Mouse (Mus musculus) neural tube, embryonic 13.5 days (tissue): ENCODE results near the gene Vti1a. TPM values are rescaled to one million over a fixed set of nuclear protein-coding genes. Genes with fewer than 3 reads are reported as not detected.

Experiments
- ATAC-seq: fragments of 200-750 bp; cut with Nextera tagmentation; 2 replicates; pipeline ENCODE4 v1.8.0; 2017; ENCODE audit warnings: low read depth, mild to moderate bottlenecking, moderate TSS enrichment, moderate library complexity
- H3K27ac ChIP-seq: fragments of 300-500 bp; sonication (generic); replicated peaks from 2 replicates; pipeline ENCODE4 v1.5.1; 2015; ENCODE audit warnings: moderate library complexity, mild to moderate bottlenecking, inconsistent platforms
- H3K27me3 ChIP-seq: fragments of 300-500 bp; sonication (generic); 2 replicates; pipeline ENCODE4 v1.6.1; 2015; ENCODE audit warnings: mild to moderate bottlenecking, inconsistent platforms
- H3K36me3 ChIP-seq: fragments of 300-500 bp; sonication (generic); 2 replicates; pipeline ENCODE4 v1.6.1; 2015; ENCODE audit warnings: mild to moderate bottlenecking, inconsistent platforms
- H3K4me1 ChIP-seq: fragments of 300-500 bp; sonication (generic); replicated peaks from 2 replicates; pipeline ENCODE4 v1.6.1; 2015; ENCODE audit warnings: inconsistent platforms
- H3K4me2 ChIP-seq: fragments of 300-500 bp; sonication (generic); 2 replicates; pipeline ENCODE4 v1.6.1; 2015; ENCODE audit warnings: inconsistent platforms, mild to moderate bottlenecking, moderate library complexity
- H3K4me3 ChIP-seq: fragments of 300-500 bp; sonication (generic); 2 replicates; pipeline ENCODE4 v1.5.1; 2015; ENCODE audit warnings: mild to moderate bottlenecking, inconsistent platforms
- H3K9ac ChIP-seq: fragments of 300-500 bp; sonication (generic); 2 replicates; pipeline ENCODE4 v1.6.1; 2015; ENCODE audit warnings: moderate library complexity, mild to moderate bottlenecking, inconsistent platforms
- H3K9me3 ChIP-seq: fragments of 300-500 bp; sonication (generic); 2 replicates; pipeline ENCODE4 v1.6.1; 2016; ENCODE audit warnings: inconsistent platforms
- WGBS: fragments of 180-500 bp; shearing (Covaris S2); methylation state at CpG from one replicate; pipeline ENCODE4 v1.1.7; 2015; 5-methylcytosine and 5-hydroxymethylcytosine counted together
- polyA plus RNA-seq: library from polyadenylated mRNA; unstranded; fragments of >200 nt; fragmentation: Nextera tagmentation; extraction: Ambion mirVana; gene quantifications from 2 replicates; pipeline ENCODE4 v1.2.1, GENCODE M21; 2015

Gene Vti1a
- polyA plus RNA-seq, 1 experiment from 2014 or later = 28.8 TPM

DNA sequence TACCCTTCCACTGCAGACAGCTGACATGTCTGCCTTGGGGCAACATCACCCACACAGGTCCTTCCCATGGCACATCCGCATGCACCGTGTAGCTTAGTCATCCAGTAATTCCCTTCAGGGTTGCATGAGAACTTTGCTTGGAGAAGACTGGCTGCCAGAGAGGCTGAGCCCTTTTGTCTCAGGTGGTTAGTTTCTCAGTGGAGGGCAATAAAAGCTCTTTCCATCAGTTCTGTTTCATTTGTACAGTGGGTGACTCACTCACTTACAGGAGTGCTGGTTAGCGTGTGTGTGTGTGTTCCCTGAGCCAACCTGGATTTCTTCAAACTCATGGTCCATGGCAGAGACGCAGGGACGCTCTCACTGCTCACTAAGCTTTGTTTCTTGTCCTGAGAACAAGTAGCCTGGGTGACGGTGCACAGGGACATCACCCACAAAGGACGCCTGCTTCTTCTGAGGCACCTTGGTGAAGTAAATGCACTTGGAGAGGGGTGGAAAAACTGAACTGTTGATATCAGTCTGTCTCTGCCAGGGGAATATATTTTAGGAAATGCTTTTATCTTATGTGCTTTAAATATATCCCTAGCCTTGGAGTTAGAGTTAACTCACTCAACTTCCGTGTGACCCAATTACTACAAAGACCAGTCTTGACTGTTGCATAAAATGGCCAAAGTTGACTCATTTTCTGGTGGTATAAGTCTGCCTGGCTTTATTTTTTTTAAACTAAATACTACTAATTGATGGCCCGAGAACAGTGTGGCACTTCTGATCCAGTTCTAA is 254.6 kb downstream of the Vti1a start:
- no peaks in the 10 kb centered on the region for H3K9me3 ChIP-seq
- H3K36me3 ChIP-seq = no peaks in the 10 kb centered on the region
- H3K4me2 ChIP-seq = no peak overlapping the region
- no peak overlapping the region for H3K27ac ChIP-seq
- no peak overlapping the region for H3K9ac ChIP-seq
- no peak for ATAC-seq
- H3K4me3 ChIP-seq = no peak overlapping the region
- H3K4me1 ChIP-seq = no peaks in the 10 kb centered on the region
- H3K27me3 ChIP-seq = no peaks in the 10 kb centered on the region
- WGBS = 92% methylated on average over 9 of the region's 9 CpGs

DNA sequence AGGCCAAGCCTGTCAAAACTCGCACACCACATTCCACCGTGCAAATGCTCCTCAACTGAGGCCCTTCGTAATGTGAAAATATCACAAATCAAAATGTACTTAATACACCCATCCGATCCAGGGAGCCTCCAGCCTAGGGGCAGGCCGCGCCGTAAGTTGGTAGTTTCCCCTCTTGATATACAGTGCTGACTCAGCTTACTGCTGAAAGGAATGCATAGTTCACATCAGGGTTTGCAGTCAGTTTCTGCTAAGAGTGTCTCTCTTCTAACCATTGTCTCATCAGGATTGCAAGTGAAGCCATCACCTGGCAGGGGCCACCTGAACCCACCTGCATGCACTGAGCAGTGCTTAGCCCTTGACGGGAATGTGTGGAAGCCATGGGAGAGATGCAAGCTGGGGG is 255.4 kb downstream of the Vti1a start:
- ATAC-seq = no peak
- no peaks in the 10 kb centered on the region for H3K9me3 ChIP-seq
- 89% methylated on average over 8 of the region's 8 CpGs for WGBS
- no peak overlapping the region for H3K9ac ChIP-seq
- no peak overlapping the region for H3K27ac ChIP-seq
- H3K27me3 ChIP-seq = no peaks in the 10 kb centered on the region
- H3K36me3 ChIP-seq = no peaks in the 10 kb centered on the region
- H3K4me1 ChIP-seq = no peaks in the 10 kb centered on the region
- H3K4me2 ChIP-seq = no peak overlapping the region
- H3K4me3 ChIP-seq = no peak overlapping the region

DNA sequence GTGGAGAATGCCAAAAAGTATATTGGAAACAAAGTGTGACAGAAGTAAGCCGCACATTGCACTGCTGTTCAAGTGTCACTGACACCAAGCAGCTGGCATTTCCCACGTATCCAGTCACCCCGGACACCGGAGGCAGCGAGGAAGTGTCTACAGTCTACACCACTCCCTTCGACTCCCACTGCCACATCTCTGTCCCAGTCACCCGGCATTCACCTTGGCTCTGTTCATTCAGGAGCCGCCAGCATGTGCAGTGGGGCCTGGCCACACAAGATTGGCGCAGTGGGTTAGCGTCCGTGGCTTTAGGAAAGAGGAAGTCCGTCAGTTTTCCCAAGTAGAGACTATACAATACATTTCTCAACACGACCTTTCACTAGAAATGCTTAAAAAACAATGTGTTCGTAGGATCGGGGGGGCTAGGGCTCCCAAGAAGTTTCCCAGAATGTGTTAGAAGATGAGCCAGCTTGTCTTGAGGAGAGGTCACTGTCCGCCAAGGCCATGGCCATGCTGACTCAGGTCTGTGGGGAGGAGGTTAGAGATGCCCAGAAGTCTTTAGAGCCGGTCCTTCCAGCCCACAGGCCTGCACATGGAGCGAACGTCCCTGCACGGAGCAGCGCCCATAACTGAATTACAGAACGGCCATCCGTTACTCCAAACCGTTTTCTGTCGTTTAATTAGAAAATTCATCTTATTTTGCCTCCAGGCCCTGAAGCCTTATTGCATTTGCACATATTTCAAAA is 261.4 kb downstream of the Vti1a start:
- no peaks in the 10 kb centered on the region for H3K36me3 ChIP-seq
- H3K27ac ChIP-seq = peak overlapping the region; percentile 59; the same call in 1 of the 2 replicates
- 76% methylated on average over 25 of the region's 25 CpGs for WGBS
- peaks cover 23% of the 10 kb centered on the region for H3K27me3 ChIP-seq
- H3K9ac ChIP-seq = peak overlapping the region; percentile 41; the same call in 1 of the 2 replicates
- H3K9me3 ChIP-seq = no peaks in the 10 kb centered on the region
- peaks cover 21% of the 10 kb centered on the region for H3K4me1 ChIP-seq
- no peak overlapping the region for H3K4me2 ChIP-seq
- H3K4me3 ChIP-seq = no peak overlapping the region
- ATAC-seq = peak; percentile 45; the same call in 1 of the 2 replicates

DNA sequence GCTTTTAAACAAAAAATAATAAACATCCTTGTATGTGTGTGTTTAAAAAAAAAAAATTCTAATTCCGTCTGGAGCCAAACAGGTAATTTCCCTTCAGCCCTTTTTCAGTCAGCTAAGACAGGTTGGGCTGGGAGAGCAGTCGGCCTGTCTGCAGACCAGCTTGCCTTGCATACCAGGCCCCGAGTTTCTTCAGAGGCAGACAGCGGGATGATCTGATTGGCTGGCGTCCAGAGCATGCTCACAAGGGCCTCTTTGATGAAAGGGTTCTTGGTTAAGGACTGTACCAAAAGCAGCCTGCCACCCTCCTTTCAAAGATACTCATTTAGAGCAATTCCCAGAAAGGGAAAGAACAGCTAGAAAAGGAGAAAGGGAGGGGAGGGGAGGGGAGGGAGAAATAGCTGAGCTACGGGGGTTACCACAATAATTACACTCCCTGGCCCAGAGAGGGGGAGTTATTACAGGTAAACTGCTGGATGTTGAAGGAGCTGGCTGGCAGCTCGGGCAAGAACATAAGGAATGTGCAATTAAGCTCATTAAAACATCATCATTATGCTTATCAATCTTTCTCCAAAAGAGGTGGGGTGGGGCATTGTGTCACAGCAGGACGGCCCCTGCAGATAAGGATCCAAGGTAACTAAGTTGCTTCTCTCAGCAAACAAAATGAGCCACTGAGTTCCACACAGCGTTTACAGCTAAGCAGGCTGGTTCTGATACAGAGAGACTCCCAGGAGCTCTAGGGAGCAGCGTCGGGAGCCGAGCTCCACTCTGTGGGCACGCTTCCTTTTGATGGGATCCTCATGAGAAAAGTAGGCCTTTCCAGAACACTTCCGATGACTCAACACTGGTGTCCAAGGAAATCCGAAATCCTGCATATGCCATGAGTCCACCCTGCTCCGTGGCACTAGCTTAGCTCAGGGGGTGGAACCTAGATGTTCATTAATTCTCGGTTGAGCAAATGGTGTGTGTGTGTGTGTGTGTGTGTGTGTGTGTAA is 262.3 kb downstream of the Vti1a start:
- Histone ChIP-seq H3K9me3 (no peaks in the 10 kb centered on the region), H3K36me3 (no peaks in the 10 kb centered on the region), H3K27ac (peak overlapping the region; percentile 59), H3K4me3 (no peak overlapping the region), H3K27me3 (peaks cover 23% of the 10 kb centered on the region), H3K9ac (no peak overlapping the region), H3K4me1 (peaks cover 21% of the 10 kb centered on the region), H3K4me2 (peak overlapping the region; percentile 17; the same call in 1 of the 2 replicates)
- 33% methylated on average over 17 of the region's 17 CpGs for WGBS
- peak; percentile 85 for ATAC-seq

DNA sequence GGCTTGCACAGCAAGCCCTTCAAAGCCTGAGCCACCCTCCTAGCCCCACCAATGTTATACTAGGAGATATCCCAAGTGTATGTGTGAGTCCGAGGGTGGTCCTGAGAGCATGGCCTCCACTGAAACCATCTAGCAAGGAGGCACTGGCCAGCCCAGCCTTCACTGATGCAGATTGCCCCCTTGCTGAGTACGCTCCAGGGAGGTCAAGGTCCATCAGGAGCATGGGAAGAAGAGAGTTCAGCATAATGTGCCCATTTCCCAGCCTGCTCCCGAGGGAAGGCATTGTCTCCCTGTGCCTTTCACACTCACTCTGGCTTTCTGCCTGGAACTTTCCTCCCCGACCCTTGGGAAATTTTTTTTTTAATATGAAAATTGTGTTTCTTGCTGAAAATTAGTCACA is 263.2 kb downstream of the Vti1a start:
- H3K4me3 ChIP-seq = no peak overlapping the region
- no peak overlapping the region for H3K27ac ChIP-seq
- WGBS = 84% methylated on average over 4 of the region's 4 CpGs
- no peak for ATAC-seq
- H3K4me2 ChIP-seq = no peak overlapping the region
- no peaks in the 10 kb centered on the region for H3K9me3 ChIP-seq
- no peak overlapping the region for H3K9ac ChIP-seq
- peaks cover 29% of the 10 kb centered on the region for H3K27me3 ChIP-seq
- peaks cover 21% of the 10 kb centered on the region for H3K4me1 ChIP-seq
- H3K36me3 ChIP-seq = no peaks in the 10 kb centered on the region

DNA sequence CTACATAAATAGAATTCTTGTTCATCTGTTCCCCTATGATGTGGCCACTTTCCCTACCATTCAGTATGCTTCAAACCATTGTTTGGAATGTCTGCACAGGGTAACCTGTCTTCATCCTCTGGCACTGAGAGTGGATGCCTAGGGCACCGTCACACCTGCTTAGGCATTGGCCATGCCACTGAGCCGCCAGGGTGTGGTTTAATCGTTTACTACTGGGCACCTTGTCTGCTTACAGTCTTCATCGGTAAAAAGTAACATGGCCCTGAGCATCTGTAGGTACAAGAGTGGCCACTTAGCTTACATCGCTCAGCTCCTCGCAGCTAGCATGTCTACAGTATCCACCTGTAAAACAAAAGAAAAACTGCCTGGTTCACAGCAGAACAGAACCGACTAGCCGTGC is 264.1 kb downstream of the Vti1a start:
- no peak for ATAC-seq
- no peak overlapping the region for H3K4me2 ChIP-seq
- H3K4me3 ChIP-seq = no peak overlapping the region
- 93% methylated on average over 8 of the region's 8 CpGs for WGBS
- peaks cover 36% of the 10 kb centered on the region for H3K27me3 ChIP-seq
- no peaks in the 10 kb centered on the region for H3K9me3 ChIP-seq
- H3K9ac ChIP-seq = no peak overlapping the region
- H3K4me1 ChIP-seq = peaks cover 21% of the 10 kb centered on the region
- H3K27ac ChIP-seq = no peak overlapping the region
- H3K36me3 ChIP-seq = no peaks in the 10 kb centered on the region

DNA sequence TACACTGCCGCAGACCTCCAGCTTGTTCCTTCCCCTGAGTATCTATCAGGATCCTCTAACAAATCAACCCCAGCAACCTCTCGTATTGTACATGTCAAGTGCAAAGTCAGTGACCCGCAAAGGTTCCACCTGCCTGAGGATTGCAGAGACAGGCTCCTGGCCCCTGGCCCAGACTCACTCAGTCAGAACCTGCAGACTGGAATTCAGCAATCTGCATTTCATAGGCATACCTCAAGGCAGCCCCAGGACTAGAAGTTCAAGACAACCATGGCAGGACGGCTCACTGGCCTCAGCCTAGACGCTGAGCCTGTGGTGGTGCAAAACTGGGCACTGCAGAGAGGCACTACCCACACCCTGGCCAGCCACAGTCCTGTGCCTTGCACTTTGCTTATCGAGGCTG is 264.6 kb downstream of the Vti1a start:
- Histone ChIP-seq H3K27ac (no peak overlapping the region), H3K27me3 (peaks cover 42% of the 10 kb centered on the region), H3K9ac (no peak overlapping the region), H3K4me1 (peaks cover 21% of the 10 kb centered on the region), H3K4me3 (no peak overlapping the region), H3K9me3 (no peaks in the 10 kb centered on the region), H3K4me2 (no peak overlapping the region), H3K36me3 (no peaks in the 10 kb centered on the region)
- 87% methylated on average over 6 of the region's 6 CpGs for WGBS
- ATAC-seq = no peak

DNA sequence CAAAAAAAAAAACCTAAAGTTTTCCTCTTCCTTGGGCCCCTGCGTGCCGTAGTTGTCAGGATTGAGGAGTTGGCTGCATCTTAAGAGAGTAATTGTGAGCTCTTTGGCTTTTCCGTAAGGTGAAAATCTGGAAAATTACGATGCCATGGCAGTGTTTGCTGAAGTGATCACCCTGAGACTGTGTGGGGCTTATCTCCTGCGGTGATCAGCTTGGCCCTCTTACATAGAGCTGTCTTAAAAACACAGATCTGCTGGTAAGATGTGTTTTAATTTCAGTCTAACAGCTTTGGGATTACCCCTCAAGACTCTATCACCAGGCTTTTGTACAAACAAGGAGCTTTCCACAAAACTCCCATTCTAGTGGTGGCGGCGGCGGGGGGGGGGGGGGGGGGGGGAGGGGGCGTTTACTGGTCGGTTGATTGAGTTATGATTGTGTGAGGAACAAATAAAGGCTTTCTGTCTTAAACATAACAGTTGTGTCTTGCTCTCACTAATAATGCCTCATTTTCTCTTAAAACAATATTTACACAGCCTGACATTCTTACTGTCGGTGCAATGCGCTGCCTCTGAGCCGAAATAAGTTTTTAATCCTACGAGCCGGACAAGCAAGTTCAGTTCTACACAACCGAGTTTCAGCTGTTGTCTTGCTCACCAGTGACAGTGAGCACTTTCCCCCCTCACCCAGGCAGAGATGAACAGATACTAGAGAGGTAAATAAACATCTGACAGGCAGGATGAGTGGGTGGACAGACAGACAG is 267.0 kb downstream of the Vti1a start:
- Histone ChIP-seq H3K4me2 (no peak overlapping the region), H3K36me3 (no peaks in the 10 kb centered on the region), H3K4me1 (peaks cover 10% of the 10 kb centered on the region), H3K9ac (no peak overlapping the region), H3K9me3 (no peaks in the 10 kb centered on the region), H3K4me3 (no peak overlapping the region), H3K27ac (no peak overlapping the region), H3K27me3 (peaks cover 64% of the 10 kb centered on the region)
- no peak for ATAC-seq
- 47% methylated on average over 16 of the region's 16 CpGs for WGBS

DNA sequence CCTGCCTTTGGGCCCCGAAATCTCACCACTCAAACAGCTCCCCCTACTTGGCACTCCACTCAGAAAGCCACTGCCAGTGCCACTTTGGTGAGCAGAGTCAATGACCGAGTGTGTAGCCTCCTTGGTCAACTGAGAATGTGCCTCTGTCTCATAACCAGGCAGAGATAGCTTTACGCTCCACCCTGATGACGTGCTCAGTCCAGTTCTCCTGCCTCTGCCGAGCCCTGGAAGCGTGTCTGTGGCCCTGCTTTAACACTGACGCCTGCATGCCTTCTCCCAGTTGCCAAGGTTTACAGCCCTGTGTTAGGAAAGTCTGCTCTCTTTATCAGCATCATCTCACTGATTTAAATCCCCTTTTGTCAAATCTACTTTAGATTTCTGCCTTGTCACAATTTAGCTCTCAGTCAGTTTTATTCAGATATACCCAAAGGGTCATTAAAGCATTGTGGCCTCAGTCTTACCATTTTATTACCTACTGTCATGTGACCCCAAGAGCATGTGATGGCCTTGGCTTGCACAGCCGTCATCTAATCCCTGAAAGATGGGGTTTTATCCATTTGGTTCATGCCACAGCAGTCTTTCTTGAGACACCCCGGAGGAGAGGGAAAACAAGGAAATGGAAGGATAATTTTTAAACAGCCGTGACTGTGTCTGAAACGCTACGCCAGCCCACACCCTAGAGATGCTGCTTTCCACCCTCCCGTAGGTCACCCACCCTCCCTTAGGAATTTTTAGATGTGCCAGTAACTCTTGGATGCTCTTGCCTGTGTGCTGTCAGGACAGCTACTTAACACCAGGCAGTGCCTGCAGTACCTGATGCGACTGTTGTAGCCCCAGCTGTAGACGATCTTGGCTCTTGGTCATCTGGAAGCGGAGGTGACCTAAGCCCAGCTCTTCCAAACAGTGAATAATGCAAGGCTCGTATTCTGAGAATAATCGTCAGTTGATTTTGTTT is 269.5 kb downstream of the Vti1a start:
- Histone ChIP-seq H3K27ac (no peak overlapping the region), H3K27me3 (peaks cover 78% of the 10 kb centered on the region), H3K4me1 (peaks cover 12% of the 10 kb centered on the region), H3K9ac (no peak overlapping the region), H3K4me3 (no peak overlapping the region), H3K36me3 (no peaks in the 10 kb centered on the region), H3K9me3 (no peaks in the 10 kb centered on the region), H3K4me2 (no peak overlapping the region)
- 71% methylated on average over 18 of the region's 18 CpGs for WGBS
- ATAC-seq = no peak

DNA sequence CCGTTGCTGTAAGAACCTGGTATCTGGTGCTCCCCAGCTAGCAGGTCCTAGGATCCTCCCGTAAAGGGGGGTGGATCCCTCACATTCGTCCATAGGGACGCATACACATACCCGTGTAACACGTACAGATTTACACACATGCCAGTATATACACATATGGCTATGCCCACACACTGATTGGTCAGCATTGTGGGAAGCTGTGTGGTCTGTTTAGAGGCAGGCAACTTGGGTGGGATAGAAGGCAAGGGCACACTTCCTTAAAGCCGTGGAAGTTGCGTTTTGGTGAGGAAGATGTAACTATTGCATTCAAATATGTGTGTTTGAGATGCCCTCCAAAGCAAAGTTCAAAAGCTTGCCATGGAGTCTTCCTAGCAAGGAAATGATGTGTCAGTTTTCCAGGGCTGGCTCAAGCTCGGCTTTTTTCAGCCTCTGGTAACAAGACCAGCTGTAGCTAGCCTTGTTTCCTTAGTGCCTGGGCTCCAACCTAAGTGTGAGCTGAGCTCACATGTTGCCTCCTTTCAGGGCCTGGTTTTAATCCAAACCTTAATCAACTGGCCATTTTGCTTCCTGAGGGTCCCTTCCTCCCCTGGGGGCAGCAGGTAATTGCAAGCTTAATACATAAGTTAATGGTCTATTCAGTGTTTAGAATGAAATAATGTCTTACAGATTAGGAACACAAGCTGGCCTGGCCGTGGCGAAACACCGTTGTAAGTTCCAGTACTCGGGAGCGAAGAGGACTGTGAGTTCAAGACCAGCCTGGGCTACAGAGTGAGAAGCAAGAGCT is 271.7 kb downstream of the Vti1a start:
- Histone ChIP-seq H3K4me2 (no peak overlapping the region), H3K9ac (no peak overlapping the region), H3K9me3 (no peaks in the 10 kb centered on the region), H3K36me3 (no peaks in the 10 kb centered on the region), H3K27ac (no peak overlapping the region), H3K4me3 (no peak overlapping the region), H3K4me1 (peaks cover 18% of the 10 kb centered on the region), H3K27me3 (peaks cover 84% of the 10 kb centered on the region)
- no peak for ATAC-seq
- whole genome bisulfite sequencing = 79% methylated on average over 14 of the region's 14 CpGs
